Mouse (Mus musculus): ENCODE data around the gene Tmem229b.
"Not testable (repeated sequence)": the region's sequence is repeated elsewhere in the genome, so short reads cannot be mapped to it uniquely, and the experiment has no call there.

Tmem229b gene

GRCm38 (mm10) chr12:78942931-78943330, 64.5 kb downstream of the Tmem229b start:
- peak; percentile 63 to 75 for DNase-seq

GRCm38 (mm10) chr12:78940081-78940480, 67.3 kb downstream of the Tmem229b start:
- no peak for DNase-seq

DNA sequence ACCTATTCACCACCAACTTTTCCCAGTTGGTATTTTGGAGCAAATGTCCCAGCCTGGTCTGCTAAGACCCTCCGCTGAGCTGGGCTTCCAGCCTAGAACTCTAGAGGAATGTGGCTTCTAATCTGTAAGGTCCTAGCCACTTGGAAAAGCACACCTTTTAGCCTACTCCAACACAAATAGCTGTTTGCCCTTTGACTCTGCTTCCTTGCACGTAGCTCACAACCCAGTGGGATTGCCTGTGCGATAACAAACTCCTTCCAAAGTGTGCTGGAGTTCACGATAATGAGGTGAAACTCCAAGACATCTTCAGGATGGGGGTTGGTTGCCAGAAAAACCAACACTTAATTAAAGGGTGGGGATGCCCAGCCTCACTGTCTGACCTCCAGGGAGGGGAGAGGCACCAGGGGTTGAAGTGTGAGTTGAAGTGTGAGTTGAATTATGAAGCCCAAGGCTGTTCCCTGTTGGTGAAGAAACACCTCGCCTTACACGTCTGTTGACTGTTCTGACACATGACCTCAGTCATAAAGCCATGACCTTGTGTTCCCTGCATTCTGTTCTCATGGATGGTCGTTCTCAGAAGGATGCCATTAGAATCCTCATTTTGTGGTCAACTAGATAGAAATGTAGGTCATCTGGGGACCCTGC, 67.9 kb downstream of the Tmem229b start:
- DNase-seq, result no peak

DNA sequence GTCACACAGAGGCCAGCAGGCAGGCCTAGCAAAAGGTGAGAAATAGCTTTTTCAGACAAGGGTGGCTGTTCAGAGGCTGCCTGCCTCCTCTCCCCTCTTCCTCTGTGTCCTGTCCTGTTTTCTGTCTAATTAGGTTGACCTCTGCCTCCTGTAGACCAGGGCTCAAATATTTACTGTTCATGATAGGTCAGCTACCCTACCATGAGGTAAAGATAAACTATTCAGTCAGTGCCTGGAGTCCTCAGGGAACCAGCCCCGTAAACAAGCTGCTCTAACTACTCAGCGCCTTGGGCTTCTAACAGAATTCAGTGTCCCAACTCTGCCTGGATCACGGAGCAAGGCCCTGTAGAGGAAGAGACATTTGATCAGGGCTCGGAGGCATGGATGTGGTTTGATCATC, 70.9 kb downstream of the Tmem229b start:
- DNase-seq, result no peak

DNA sequence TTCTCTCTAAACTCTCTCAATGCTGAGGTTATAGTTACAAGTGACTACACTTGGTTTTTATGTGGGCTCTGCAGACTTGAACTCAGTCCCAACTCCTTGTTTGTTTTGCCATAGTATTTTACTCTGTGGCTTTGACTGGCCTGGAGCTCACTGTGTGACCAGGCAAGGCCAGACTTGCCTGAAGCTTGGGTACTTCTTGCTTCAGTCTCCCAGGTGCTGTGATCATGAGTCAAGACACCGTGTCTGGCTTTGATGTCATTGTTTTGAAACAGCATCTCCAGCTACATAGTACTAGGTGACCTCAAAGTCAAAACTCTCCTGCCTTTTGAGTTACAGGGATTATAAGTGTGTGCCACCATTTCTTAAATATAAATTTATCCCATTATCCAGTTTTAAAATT, 77.5 kb downstream of the Tmem229b start:
- no peak for DNase-seq

- peak; percentile 29 to 42 for DNase-seq
Measured at GRCm38 (mm10) chr12:78927287-78927686, 80.1 kb downstream of the Tmem229b start.

DNA sequence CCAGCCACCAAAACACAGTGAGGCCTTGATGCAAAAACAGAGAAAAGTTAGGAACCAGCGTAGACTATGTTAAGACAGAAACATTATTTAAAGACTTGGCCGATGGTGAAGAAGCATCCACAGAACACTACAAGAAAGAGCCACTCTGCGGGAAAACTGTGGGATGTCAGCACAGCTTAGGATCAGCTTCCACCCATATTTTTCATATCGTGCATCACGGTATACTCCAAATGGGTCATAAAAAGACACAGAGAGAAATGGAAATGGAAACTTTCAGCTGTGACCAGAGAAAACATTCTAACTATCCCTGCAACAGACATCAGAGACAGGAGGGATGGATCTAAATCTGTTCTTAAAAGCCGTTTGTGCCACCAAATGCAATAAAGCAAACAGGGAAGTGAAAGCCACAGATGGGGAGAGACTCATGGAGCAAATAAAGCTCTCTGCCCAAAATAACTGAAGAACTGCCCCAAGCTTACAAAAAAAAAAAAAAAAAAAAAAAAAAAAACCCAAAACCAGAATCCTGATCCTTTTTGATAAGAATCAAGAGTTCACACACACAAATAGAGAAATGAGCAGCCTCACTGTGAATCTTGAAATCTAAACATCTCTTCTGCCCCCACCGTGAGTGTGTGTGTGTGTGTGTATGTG, 83.8 kb downstream of the Tmem229b start:
- no peak for DNase-seq

GRCm38 (mm10) chr12:78922977-78923376, 84.5 kb downstream of the Tmem229b start:
- DNase-seq, result not testable (repeated sequence)

DNA sequence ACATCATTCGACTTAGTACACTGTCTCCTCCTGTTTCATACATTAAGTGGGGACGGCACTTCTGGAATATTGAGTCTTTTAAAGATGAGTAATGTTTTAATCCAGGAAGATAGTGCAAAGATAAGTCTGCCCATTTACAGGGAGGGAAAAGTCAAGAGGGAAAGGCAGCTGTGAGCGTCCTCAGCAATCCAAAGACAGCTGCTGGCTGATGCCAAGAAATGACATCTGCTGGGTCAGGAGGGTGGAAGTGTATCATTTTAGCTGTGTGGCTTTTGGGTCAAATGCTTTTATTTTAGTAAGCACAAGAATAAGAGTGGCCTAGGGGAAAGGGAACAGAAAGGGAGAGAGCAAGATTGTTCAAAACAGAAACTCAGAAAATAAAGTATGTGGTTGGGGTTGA, 85.4 kb downstream of the Tmem229b start:
- no peak for DNase-seq

DNA sequence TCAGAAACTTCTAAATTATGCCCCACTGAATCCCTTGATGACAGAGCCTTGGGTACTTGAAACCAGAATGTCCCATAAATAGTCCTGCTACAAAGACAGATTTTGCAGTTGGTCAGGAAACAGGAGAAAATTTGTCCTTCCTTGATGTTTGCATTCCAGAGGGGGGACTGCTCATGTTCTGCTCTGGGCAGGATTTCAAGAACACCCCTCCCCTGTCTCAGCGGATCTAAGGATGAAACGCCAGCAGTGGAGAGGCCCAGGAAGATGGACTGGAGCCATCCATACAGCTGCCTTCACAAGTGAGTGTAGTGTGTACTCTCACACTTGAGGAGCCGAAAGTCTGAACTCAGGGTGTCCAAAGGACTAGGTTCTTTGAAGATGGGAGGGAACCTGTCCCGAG, 86.0 kb downstream of the Tmem229b start:
- DNase-seq, result no peak

GRCm38 (mm10) chr12:78919079-78919712, 88.2 kb downstream of the Tmem229b start:
- DNase-seq, result peak; percentile 76 to 84

DNA sequence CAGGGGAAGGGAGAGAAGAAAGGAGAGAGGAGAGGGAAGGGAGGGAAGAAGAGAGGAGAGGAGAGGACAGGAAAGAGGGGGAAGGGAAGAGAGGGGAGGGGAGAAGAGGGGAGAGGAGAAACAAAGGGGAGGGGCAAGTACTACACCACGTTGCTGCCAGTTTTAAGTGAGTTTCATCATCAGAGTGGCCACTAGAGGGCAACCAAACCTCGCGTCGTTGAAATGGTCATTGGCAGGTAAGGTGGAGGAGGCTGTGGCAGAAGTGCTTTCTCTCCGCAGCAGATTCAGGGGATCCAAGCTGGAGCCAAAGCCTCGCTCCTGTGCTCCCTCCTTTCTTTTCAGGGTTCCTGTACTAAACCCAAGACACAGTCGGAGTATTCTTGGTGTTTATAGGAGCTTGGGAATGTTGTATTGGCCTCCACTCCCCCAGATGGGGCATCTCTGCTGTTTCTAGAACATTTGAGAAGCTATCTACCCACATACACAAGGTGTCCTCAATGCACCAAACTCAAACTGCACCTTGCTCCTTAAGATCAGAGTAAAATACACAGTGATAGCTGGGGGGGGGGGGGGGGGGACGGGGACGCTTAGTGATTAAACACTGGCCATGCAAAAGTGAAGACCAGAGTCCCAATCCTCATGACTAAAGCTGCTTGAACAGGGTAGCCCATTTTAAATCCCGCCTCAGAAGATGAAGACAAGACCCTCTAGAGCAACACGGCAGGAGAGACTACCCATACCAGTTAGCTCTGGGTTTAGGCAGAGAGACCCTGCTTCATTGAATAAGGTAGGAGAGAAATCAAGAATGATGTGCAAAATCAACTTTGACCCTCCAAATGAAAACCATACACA, 89.0 kb downstream of the Tmem229b start:
- DNase-seq, result peak; percentile 92 to 93

DNA sequence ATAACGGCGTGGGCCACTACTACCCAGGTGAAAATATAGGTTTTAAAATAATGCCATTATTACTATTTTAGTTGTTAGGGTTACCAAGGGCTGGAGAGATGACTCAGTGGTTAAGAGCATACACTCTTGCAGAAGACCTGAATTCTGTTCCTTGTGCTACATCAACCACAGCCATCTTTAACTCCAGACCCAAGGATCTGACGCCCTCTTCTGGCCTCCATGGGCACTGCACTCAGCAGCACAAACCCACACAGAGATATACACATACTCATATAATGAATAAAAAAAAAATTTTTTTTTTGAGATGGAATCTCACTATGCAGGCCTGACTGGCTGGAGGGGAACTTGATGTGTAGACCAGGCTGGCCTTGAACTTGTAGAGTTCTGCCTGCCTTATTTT, 91.1 kb downstream of the Tmem229b start:
- no peak for DNase-seq

- DNase-seq, result no peak
Measured at GRCm38 (mm10) chr12:78915561-78915960, 91.9 kb downstream of the Tmem229b start.

- DNase-seq, result no peak
Measured at GRCm38 (mm10) chr12:78914458-78914857, 93.0 kb downstream of the Tmem229b start.
